Mouse (Mus musculus): ENCODE results near the gene Zfp706.

The Zfp706 gene

GRCm38 (mm10) chr15:37007233-37007958 lies at the start of gene Zfp706:
Gene Zfp706, minus strand, starts transcription at chr15:37007773.
- DNase-seq (ENCODE audit: low spot score) = peak; percentile 99

- DNase-seq (ENCODE audit: low spot score) = no peak
Measured at GRCm38 (mm10) chr15:37054582-37054981, 47.0 kb upstream of the Zfp706 start.

- DNase-seq (ENCODE audit: low spot score) = no peak
Measured at GRCm38 (mm10) chr15:37053085-37053762, 45.7 kb upstream of the Zfp706 start.

- DNase-seq (ENCODE audit: low spot score) = no peak
Measured at GRCm38 (mm10) chr15:37047403-37047802, 39.8 kb upstream of the Zfp706 start.

- no peak for DNase-seq (ENCODE audit: low spot score)
Measured at GRCm38 (mm10) chr15:37046586-37046985, 39.0 kb upstream of the Zfp706 start.

- no peak for DNase-seq (ENCODE audit: low spot score)
Measured at GRCm38 (mm10) chr15:37046131-37046530, 38.6 kb upstream of the Zfp706 start.

- DNase-seq (ENCODE audit: low spot score) = no peak
Measured at GRCm38 (mm10) chr15:37045456-37045855, 37.9 kb upstream of the Zfp706 start.

GRCm38 (mm10) chr15:37042559-37042958 lies 35.0 kb upstream of the Zfp706 start:
- DNase-seq (ENCODE audit: low spot score) = peak; percentile 15

GRCm38 (mm10) chr15:37041214-37041613 lies 33.6 kb upstream of the Zfp706 start:
- DNase-seq (ENCODE audit: low spot score) = no peak

GRCm38 (mm10) chr15:37038666-37039065 lies 31.1 kb upstream of the Zfp706 start:
- no peak for DNase-seq (ENCODE audit: low spot score)

GRCm38 (mm10) chr15:37037704-37038103 lies 30.1 kb upstream of the Zfp706 start:
- DNase-seq (ENCODE audit: low spot score) = no peak

- DNase-seq (ENCODE audit: low spot score) = no peak
Measured at GRCm38 (mm10) chr15:37036481-37037156, 29.0 kb upstream of the Zfp706 start.

- DNase-seq (ENCODE audit: low spot score) = no peak
Measured at GRCm38 (mm10) chr15:37034155-37034554, 26.6 kb upstream of the Zfp706 start.

GRCm38 (mm10) chr15:37033431-37033830 lies 25.9 kb upstream of the Zfp706 start:
- no peak for DNase-seq (ENCODE audit: low spot score)

GRCm38 (mm10) chr15:37031334-37032150 lies 24.0 kb upstream of the Zfp706 start:
- peak; percentile 24 for DNase-seq (ENCODE audit: low spot score)

GRCm38 (mm10) chr15:37030929-37031328 lies 23.4 kb upstream of the Zfp706 start:
- DNase-seq (ENCODE audit: low spot score) = no peak

- DNase-seq (ENCODE audit: low spot score) = no peak
Measured at GRCm38 (mm10) chr15:37027956-37028355, 20.4 kb upstream of the Zfp706 start.

- DNase-seq (ENCODE audit: low spot score) = no peak
Measured at GRCm38 (mm10) chr15:37026458-37026857, 18.9 kb upstream of the Zfp706 start.

GRCm38 (mm10) chr15:37020581-37021245 lies 13.1 kb upstream of the Zfp706 start:
- DNase-seq (ENCODE audit: low spot score) = no peak

- no peak for DNase-seq (ENCODE audit: low spot score)
Measured at GRCm38 (mm10) chr15:37019434-37019833, 11.9 kb upstream of the Zfp706 start.

- DNase-seq (ENCODE audit: low spot score) = no peak
Measured at GRCm38 (mm10) chr15:37011897-37012296, 4.3 kb upstream of the Zfp706 start.

- DNase-seq (ENCODE audit: low spot score) = no peak
Measured at GRCm38 (mm10) chr15:37011316-37011715, 3.7 kb upstream of the Zfp706 start.

All from urinary bladder, postnatal 14 days (tissue).